ENCODE assay signal across 9 mouse cellular contexts in genomic region chr17:45586449-45586837, GRCm38 (mm10). TPM values are rescaled to one million over a fixed set of nuclear protein-coding genes. Genes with fewer than 3 reads are reported as not detected.
DNase-seq lines count a peak whose midpoint lies in the region; ATAC-seq and TF ChIP-seq lines count a peak whose summit lies in the region.
"Had no signal": no experiment of that assay in that cellular context is flagged by ENCODE, and none has a peak within 500 bp of the region (broad histone marks: within the 10 kb centered on the region; RNA-seq: fewer than 3 reads in every experiment).

No protein-coding gene starts in this region.

- TF ChIP-seq RAD21 in MEL (IDR thresholded peaks at IDR 0.05; ENCODE audit: low read depth, low read length), result no peak

- TF ChIP-seq EP300 in MEL (IDR thresholded peaks at IDR 0.05; ENCODE audit: low read depth in 1 of 2, low read length in 2 of 2), result no peak

- H3K79me2 ChIP-seq in MEL (ENCODE audit: control insufficient read depth, insufficient read depth, low read length, poor library complexity), result peaks cover 3% of the 10 kb centered on the region; the same call in 1 of the 2 replicates

- no peak for TF ChIP-seq POLR2A in MEL (IDR thresholded peaks at IDR 0.05; ENCODE audit: control insufficient read depth in 1 of 2, insufficient read depth in 1 of 2, low read depth in 1 of 2, low read length in 2 of 2, poor library complexity in 1 of 2)

- no peak for ATAC-seq in liver, embryonic 15.5 days (ENCODE audit: insufficient read depth)
- no peak for ATAC-seq in frontal cortex, adult (ENCODE audit: low TSS enrichment)
- no peak for ATAC-seq in inflammation-experienced regulatory T-cells, adult 6 months

- no peaks in the 10 kb centered on the region for H3K9me3 ChIP-seq in MEL (replicated peaks; ENCODE audit: insufficient read depth, low read length)
- 0 out of 2 replicates have a peak, but pooled peaks cover 3% of the 10 kb centered on the region for H3K9me3 ChIP-seq in liver, embryonic 15.5 days (replicated peaks)

- peak; percentile 58 to 78 (median 67) for TF ChIP-seq CTCF in MEL (IDR thresholded peaks at IDR 0.05 in 2 of 3, conservative IDR thresholded peaks at IDR 0.05 in 1 of 3; ENCODE audit: control insufficient read depth in 1 of 3, insufficient read depth in 1 of 3, low read depth in 2 of 3, low read length in 3 of 3, poor library complexity in 1 of 3, severe bottlenecking in 1 of 3)

- H3K36me3 ChIP-seq in MEL (ENCODE audit: control insufficient read depth in 1 of 2, insufficient read depth in 2 of 2, low read length in 2 of 2), result peaks cover 8 to 16% of the 10 kb centered on the region in 2 experiments; a peak in 3 of 4 replicates
- peaks cover 74% of the 10 kb centered on the region for H3K36me3 ChIP-seq in liver, embryonic 15.5 days (replicated peaks)

- DNase-seq in cerebellum, adult 11 months, result peak; percentile 27
- DNase-seq in cerebellum, postnatal 4 days (ENCODE audit: low spot score in 2 of 2), result no peak
- DNase-seq in kidney, postnatal 10 days, result peak; percentile 56
- DNase-seq in kidney, adult 8-10 months, result no peak
- DNase-seq in MEL (ENCODE audit: low read depth, low spot score), result peak; percentile 75

- H3K27ac ChIP-seq in MEL (ENCODE audit: control insufficient read depth, low read depth, low read length), result no peak overlapping the region
- H3K27ac ChIP-seq in liver, embryonic 15.5 days (replicated peaks), result 0 out of 2 replicates have a peak overlapping the region, but pooled peaks have one; percentile 89

- peaks cover 12 to 27% of the 10 kb centered on the region in 2 experiments for H3K4me1 ChIP-seq in MEL (ENCODE audit: control insufficient read depth in 1 of 2, insufficient read depth in 2 of 2, low read length in 2 of 2)
- peaks cover 75% of the 10 kb centered on the region for H3K4me1 ChIP-seq in liver, embryonic 15.5 days (replicated peaks)

- no peaks in the 10 kb centered on the region for H3K27me3 ChIP-seq in MEL (ENCODE audit: control insufficient read depth in 1 of 2, insufficient read depth in 2 of 2, low read length in 2 of 2)
- no peaks in the 10 kb centered on the region for H3K27me3 ChIP-seq in liver, embryonic 15.5 days

- WGBS in liver, embryonic 15.5 days (ENCODE audit: insufficient replicate concordance), result 94% methylated on average over 3 of the region's 3 CpGs

- H3K4me2 ChIP-seq in liver, embryonic 15.5 days, result no peak overlapping the region

- no peak overlapping the region for H3K9ac ChIP-seq in MEL (ENCODE audit: control insufficient read depth, low read depth, low read length, poor library complexity, severe bottlenecking)
- H3K9ac ChIP-seq in liver, embryonic 15.5 days, result no peak overlapping the region

- H3K4me3 ChIP-seq in MEL (ENCODE audit: control insufficient read depth in 1 of 2, insufficient read depth in 1 of 2, low read depth in 2 of 2, low read length in 2 of 2), result no peak overlapping the region
- no peak overlapping the region for H3K4me3 ChIP-seq in liver, embryonic 15.5 days (replicated peaks)

TF ChIP-seq in MEL, 35 proteins besides CTCF, POLR2A, EP300 and RAD21:
- no peak for TF ChIP-seq MAX (IDR thresholded peaks at IDR 0.05; ENCODE audit: low read length)
- 0 out of 2 replicates have a peak, but pooled peaks have one; percentile 9 for TF ChIP-seq SMC3 (IDR thresholded peaks at IDR 0.05; ENCODE audit: low read depth, low read length)
- no peak for TF ChIP-seq USF2 (IDR thresholded peaks at IDR 0.05; ENCODE audit: borderline replicate concordance in 1 of 2, insufficient read depth in 1 of 2, low read depth in 1 of 2, low read length in 2 of 2)

RNA-seq across cellular contexts. Expression of gene Slc29a1, which starts 13.0 kb away (rescaled TPM):
- total RNA-seq in MEL (2012; rRNA removed), result 200 and 238 TPM in 2 replicates
- 100 to 1,000 TPM in 1 of 2 experiments, not detected in 1; 341 TPM for polyA plus RNA-seq in MEL (2012; ENCODE audit: insufficient read depth in 1 of 2, insufficient read length in 2 of 2, low read depth in 1 of 2, low replicate concordance in 2 of 2, missing spikeins in 1 of 2)
- polyA plus RNA-seq in liver, embryonic 15.5 days (2015; fragmentation: Nextera tagmentation; extraction: Ambion mirVana), result 175 and 180 TPM in 2 replicates
- 100 to 1,000 TPM in 2 of 3 experiments, 10 to 100 TPM in 1; 72.2 to 131 (median 109) TPM for polyA plus RNA-seq in inflammation-experienced regulatory T-cells, adult 6 months (2017; shearing (Covaris generic))

RNA-seq across cellular contexts. Expression of gene Hsp90ab1, which starts 13.4 kb away (rescaled TPM):
- 1,032 and 1,220 TPM in 2 replicates for total RNA-seq in MEL (2012; rRNA removed)
- polyA plus RNA-seq in MEL (2012; ENCODE audit: insufficient read depth in 1 of 2, insufficient read length in 2 of 2, low read depth in 1 of 2, low replicate concordance in 2 of 2, missing spikeins in 1 of 2), result over 10,000 TPM in 1 of 2 experiments, 1,000 to 10,000 TPM in 1; 4,130 to 27,726 TPM
- 577 and 585 TPM in 2 replicates for polyA plus RNA-seq in liver, embryonic 15.5 days (2015; fragmentation: Nextera tagmentation; extraction: Ambion mirVana)
- 1,000 to 10,000 TPM in 1 of 3 experiments, 100 to 1,000 TPM in 2; 939 to 1,028 (median 983) TPM for polyA plus RNA-seq in inflammation-experienced regulatory T-cells, adult 6 months (2017; shearing (Covaris generic))

RNA-seq across cellular contexts. Expression of gene Mymx, which starts 15.5 kb away (rescaled TPM):
- not detected in 2 replicates for total RNA-seq in MEL (2012; rRNA removed)
- not detected for polyA plus RNA-seq in MEL (2012; ENCODE audit: insufficient read depth in 1 of 2, insufficient read length in 2 of 2, low read depth in 1 of 2, low replicate concordance in 2 of 2, missing spikeins in 1 of 2)
- 0.54 and 1.1 TPM in 2 replicates for polyA plus RNA-seq in liver, embryonic 15.5 days (2015; fragmentation: Nextera tagmentation; extraction: Ambion mirVana)
- not detected for polyA plus RNA-seq in inflammation-experienced regulatory T-cells, adult 6 months (2017; shearing (Covaris generic))
- total RNA-seq: layer of hippocampus, postnatal 14 days had no signal

RNA-seq across cellular contexts. Expression of gene Slc35b2, which starts 22.8 kb away (rescaled TPM):
- total RNA-seq in MEL (2012; rRNA removed), result 65.8 and 81.7 TPM in 2 replicates
- polyA plus RNA-seq in MEL (2012; ENCODE audit: insufficient read depth in 1 of 2, insufficient read length in 2 of 2, low read depth in 1 of 2, low replicate concordance in 2 of 2, missing spikeins in 1 of 2), result 100 to 1,000 TPM in 1 of 2 experiments, not detected in 1; 111 TPM
- 52.1 and 59.8 TPM in 2 replicates for polyA plus RNA-seq in liver, embryonic 15.5 days (2015; fragmentation: Nextera tagmentation; extraction: Ambion mirVana)
- 10 to 100 TPM; 30.2 to 38.1 (median 32.6) TPM for polyA plus RNA-seq in inflammation-experienced regulatory T-cells, adult 6 months (2017; shearing (Covaris generic))

RNA-seq across cellular contexts. Expression of gene Nfkbie, which starts 30.9 kb away (rescaled TPM):
- total RNA-seq in MEL (2012; rRNA removed), result 2.7 and 3.3 TPM in 2 replicates
- polyA plus RNA-seq in MEL (2012; ENCODE audit: insufficient read depth in 1 of 2, insufficient read length in 2 of 2, low read depth in 1 of 2, low replicate concordance in 2 of 2, missing spikeins in 1 of 2), result 1 to 10 TPM in 1 of 2 experiments, not detected in 1; 5.7 TPM
- 1.2 and 1.6 TPM in 2 replicates for polyA plus RNA-seq in liver, embryonic 15.5 days (2015; fragmentation: Nextera tagmentation; extraction: Ambion mirVana)
- polyA plus RNA-seq in inflammation-experienced regulatory T-cells, adult 6 months (2017; shearing (Covaris generic)), result 10 to 100 TPM; 35.1 to 44.1 (median 43.1) TPM

Comparison
In these comparisons a context has a peak if more than half of its experiments do, and no peak if none do; other contexts are left out.
1. DNase-seq: peak in cerebellum, adult 11 months (single experiment), kidney, postnatal 10 days (single experiment) and MEL (single experiment); none in cerebellum, postnatal 4 days (0 of 2) and kidney, adult 8-10 months (0 of 2).